Mouse (Mus musculus) thymus, adult 2 months (tissue): ENCODE results near the gene Olfr1477.

ENCODE experiments used
- CTCF ChIP-seq: fragments of 200-500 bp; IDR thresholded peaks from 2 replicates; pipeline ENCODE4 v1.5.1; 2012; ENCODE audit warnings: mild to moderate bottlenecking, control low read depth, low read length, moderate library complexity, borderline replicate concordance; ENCODE audit not compliant: control insufficient read depth, poor library complexity, insufficient read depth; ENCODE audit errors: extremely low read depth
- POLR2A ChIP-seq: fragments of 200-500 bp; IDR thresholded peaks from 2 replicates; pipeline ENCODE4 v1.6.1; 2012; ENCODE audit warnings: mild to moderate bottlenecking, low read length, control low read depth, moderate library complexity; ENCODE audit not compliant: control insufficient read depth, poor library complexity, insufficient read depth; ENCODE audit errors: extremely low read depth

GRCm38 (mm10) chr19:13455986-13456385 is 44.4 kb upstream of the Olfr1477 start, which contains the start of gene Olfr1472:
- no peak for TF ChIP-seq POLR2A
- TF ChIP-seq CTCF: no peak
